Mouse (Mus musculus) layer of hippocampus, postnatal 10 days (tissue): ENCODE measurements at regions not wholly inside any gene's neighbourhood (a gene's known extent, or its start where the extent isn't known, plus 50 kb on each side); places are given as distances from the start of the nearest gene placed in this dataset.

Experiments
- DNase-seq, 2 experiments: peaks; one replicate each; pipeline ENCODE4 v3.0.0; 2021; ENCODE audit warnings: low spot score in 2 of 2

DNA sequence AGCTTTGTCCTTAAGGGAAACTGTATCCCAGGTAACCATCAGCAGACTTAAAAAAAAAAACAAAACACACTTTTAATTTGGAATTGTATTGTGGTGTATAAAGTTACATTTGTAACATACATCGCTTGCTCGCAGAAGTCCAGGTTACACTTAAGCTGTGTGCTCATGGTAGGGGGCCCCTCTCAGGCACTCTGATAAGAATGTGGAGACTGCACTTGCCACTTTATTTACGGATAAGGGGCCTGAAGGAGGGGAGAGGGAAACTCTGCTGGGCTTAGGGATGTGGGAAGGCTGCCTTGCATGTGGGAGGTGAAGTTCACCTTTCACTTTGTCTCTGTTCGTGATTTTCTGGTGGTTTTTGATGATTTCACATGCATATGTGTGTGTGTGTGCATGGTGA is 58.7 kb downstream of the Ccdc185 start:
- DNase-seq = no peak

DNA sequence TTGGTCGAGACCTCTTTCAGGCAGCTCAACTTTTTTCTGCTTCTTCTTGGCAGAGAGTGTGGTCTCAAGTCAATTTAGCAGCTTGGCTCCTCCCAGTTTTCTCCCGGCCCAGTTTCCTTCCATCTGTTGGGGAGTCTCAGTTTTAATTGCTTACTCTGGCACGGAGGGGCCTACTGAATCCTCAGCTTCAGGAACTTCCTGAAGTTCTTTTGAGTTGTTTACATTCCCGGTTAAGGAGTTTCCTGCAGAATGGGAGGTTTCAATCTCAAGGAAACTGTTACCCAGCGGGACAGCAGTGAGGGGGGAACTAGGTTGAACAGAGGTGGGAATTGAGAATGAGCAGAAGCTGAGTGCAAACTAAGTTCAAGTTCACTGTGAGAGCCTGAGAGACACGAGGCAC is 59.2 kb downstream of the Ccdc185 start:
- DNase-seq = no peak

DNA sequence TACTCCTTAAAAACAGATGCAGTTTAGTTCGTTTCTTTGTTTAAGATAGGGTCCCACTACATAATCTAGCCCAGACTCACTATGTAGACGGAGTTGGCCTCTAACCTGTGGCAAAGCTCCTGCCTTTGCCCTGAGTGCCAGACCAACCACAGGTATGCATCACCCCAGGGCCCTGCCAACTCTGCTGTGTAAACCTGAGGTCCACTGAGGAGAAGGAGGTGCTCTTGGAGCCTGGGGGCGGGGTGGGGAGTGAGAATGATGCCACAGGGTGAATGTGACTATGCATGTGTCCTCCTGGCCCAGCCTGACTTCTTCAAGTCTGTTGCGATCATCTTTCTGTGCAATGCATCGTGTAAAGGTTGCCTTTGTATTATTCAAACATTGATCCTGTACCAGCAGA is 61.8 kb downstream of the Ccdc185 start:
- DNase-seq = no peak

DNA sequence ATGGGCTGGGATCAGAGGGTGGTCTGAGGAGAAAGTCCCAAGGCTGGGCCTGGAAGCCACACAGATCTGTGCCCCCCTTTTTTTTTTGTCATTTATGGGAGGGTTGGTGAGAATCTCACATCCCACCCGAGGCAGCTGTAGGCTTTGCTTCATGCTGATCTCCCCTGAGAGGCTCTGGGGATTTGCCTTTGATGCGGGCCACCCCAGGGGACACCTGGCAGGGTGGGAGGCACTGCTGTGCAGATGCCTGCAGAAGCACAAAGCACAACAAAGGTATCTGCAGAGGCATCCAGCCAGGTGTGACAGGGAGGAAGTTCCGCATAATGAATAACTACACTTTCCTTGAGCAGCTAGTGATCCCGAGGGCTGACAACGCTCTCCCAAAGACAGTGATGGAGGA is 62.7 kb downstream of the Ccdc185 start:
- DNase-seq = no peak

DNA sequence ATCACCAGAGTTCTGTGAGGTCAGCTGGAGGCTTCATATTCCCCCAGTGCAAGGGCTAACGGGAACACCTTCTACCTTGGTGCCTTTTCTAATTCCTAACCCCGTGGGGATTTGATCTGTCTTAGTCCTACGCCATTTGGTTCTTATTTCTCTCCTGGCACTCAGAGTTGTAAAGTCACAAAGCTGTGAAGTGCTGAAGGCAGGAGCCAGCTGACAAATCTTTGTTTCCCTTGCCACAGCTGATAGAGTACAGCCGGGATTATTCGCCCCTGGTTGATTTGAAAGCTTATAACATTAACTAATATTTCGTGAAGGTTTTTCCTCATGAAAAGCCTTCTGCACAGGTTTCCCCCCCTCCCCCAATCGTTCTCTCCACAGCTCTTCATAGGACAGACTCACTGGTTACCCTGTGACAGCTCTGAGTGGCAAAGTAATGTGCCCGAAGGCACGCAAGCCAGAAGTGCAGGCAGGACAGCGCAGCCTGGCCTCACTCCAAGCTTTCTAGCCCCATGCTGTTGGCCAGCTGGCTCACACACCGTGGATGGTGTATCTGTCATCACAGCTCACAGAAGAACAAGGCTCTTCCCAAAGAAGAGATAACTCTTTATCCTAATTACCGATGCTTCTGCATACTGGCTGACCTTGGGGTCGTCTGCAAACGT is 66.3 kb downstream of the Ccdc185 start:
- DNase-seq = peak; percentile 30 to 52
